Mouse (Mus musculus): ENCODE data around the gene Clec1a. TPM values are rescaled to one million over a fixed set of nuclear protein-coding genes. Genes with fewer than 3 reads are reported as not detected.

Clec1a gene
- polyA plus RNA-seq, 1 experiment from 2014 or later, result 6.2 TPM

GRCm38 (mm10) chr6:129449743-129450142 is 2.1 kb downstream of the Clec1a start:
- Histone ChIP-seq H3K36me3 (ENCODE audit: control insufficient read depth, insufficient read depth, low read length) (no peaks in the 10 kb centered on the region), H3K9me3 (ENCODE audit: control insufficient read depth, low read length) (no peaks in the 10 kb centered on the region), H3K9ac (ENCODE audit: low read depth, low read length) (no peak overlapping the region), H3K4me1 (ENCODE audit: control insufficient read depth, insufficient read depth, low read length) (no peaks in the 10 kb centered on the region), H3K27me3 (ENCODE audit: control insufficient read depth, insufficient read depth, low read length) (no peaks in the 10 kb centered on the region), H3K4me3 (ENCODE audit: low read length) (no peak overlapping the region), H3K4me2 (replicated peaks; ENCODE audit: low read depth, low read length) (no peak overlapping the region; the same call in 1 of the 2 replicates), H3K27ac (ENCODE audit: low read depth, low read length) (no peak overlapping the region)
- 70% methylated on average over 6 of the region's 6 CpGs for WGBS
- no peak for ATAC-seq (ENCODE audit: low FRiP score, low TSS enrichment)

- Histone ChIP-seq H3K9ac (ENCODE audit: low read depth, low read length) (no peak overlapping the region), H3K27me3 (ENCODE audit: control insufficient read depth, insufficient read depth, low read length) (no peaks in the 10 kb centered on the region), H3K4me2 (replicated peaks; ENCODE audit: low read depth, low read length) (no peak overlapping the region), H3K4me3 (ENCODE audit: low read length) (no peak overlapping the region), H3K4me1 (ENCODE audit: control insufficient read depth, insufficient read depth, low read length) (no peaks in the 10 kb centered on the region), H3K27ac (ENCODE audit: low read depth, low read length) (no peak overlapping the region), H3K9me3 (ENCODE audit: control insufficient read depth, low read length) (no peaks in the 10 kb centered on the region), H3K36me3 (ENCODE audit: control insufficient read depth, insufficient read depth, low read length) (no peaks in the 10 kb centered on the region)
- no peak for ATAC-seq (ENCODE audit: low FRiP score, low TSS enrichment)
- WGBS, result 79% methylated on average over 2 of the region's 2 CpGs
These were observed 13.8 kb downstream of the Clec1a start for GRCm38 (mm10) chr6:129438033-129438432.

- H3K27ac ChIP-seq (ENCODE audit: low read depth, low read length), result no peak overlapping the region
- H3K36me3 ChIP-seq (ENCODE audit: control insufficient read depth, insufficient read depth, low read length), result no peaks in the 10 kb centered on the region
- ATAC-seq (ENCODE audit: low FRiP score, low TSS enrichment), result no peak
- no peaks in the 10 kb centered on the region for H3K27me3 ChIP-seq (ENCODE audit: control insufficient read depth, insufficient read depth, low read length)
- H3K4me3 ChIP-seq (ENCODE audit: low read length), result no peak overlapping the region
- WGBS, result 83% methylated on average over 3 of the region's 3 CpGs
- no peak overlapping the region for H3K9ac ChIP-seq (ENCODE audit: low read depth, low read length)
- no peak overlapping the region for H3K4me2 ChIP-seq (replicated peaks; ENCODE audit: low read depth, low read length)
- H3K4me1 ChIP-seq (ENCODE audit: control insufficient read depth, insufficient read depth, low read length), result no peaks in the 10 kb centered on the region
- no peaks in the 10 kb centered on the region for H3K9me3 ChIP-seq (ENCODE audit: control insufficient read depth, low read length)
These were observed 15.8 kb downstream of the Clec1a start for GRCm38 (mm10) chr6:129436025-129436424.

GRCm38 (mm10) chr6:129434239-129434638 is 17.6 kb downstream of the Clec1a start:
- H3K9me3 ChIP-seq (ENCODE audit: control insufficient read depth, low read length), result no peaks in the 10 kb centered on the region

GRCm38 (mm10) chr6:129427281-129427680 is 24.5 kb downstream of the Clec1a start:
- Histone ChIP-seq H3K27me3 (ENCODE audit: control insufficient read depth, insufficient read depth, low read length) (no peaks in the 10 kb centered on the region), H3K9me3 (ENCODE audit: control insufficient read depth, low read length) (no peaks in the 10 kb centered on the region), H3K9ac (ENCODE audit: low read depth, low read length) (no peak overlapping the region), H3K36me3 (ENCODE audit: control insufficient read depth, insufficient read depth, low read length) (no peaks in the 10 kb centered on the region), H3K4me2 (replicated peaks; ENCODE audit: low read depth, low read length) (no peak overlapping the region), H3K27ac (ENCODE audit: low read depth, low read length) (no peak overlapping the region), H3K4me1 (ENCODE audit: control insufficient read depth, insufficient read depth, low read length) (no peaks in the 10 kb centered on the region), H3K4me3 (ENCODE audit: low read length) (no peak overlapping the region)
- no peak for ATAC-seq (ENCODE audit: low FRiP score, low TSS enrichment)
- 82% methylated on average over 4 of the region's 4 CpGs for WGBS

More at GRCm38 (mm10) chr6:129434239-129434638, 17.6 kb downstream of the Clec1a start:
- H3K27me3 ChIP-seq (ENCODE audit: control insufficient read depth, insufficient read depth, low read length), result no peaks in the 10 kb centered on the region
- 86% methylated on average over 5 of the region's 5 CpGs for WGBS
- no peak overlapping the region for H3K27ac ChIP-seq (ENCODE audit: low read depth, low read length)
- H3K4me3 ChIP-seq (ENCODE audit: low read length), result no peak overlapping the region
- H3K4me1 ChIP-seq (ENCODE audit: control insufficient read depth, insufficient read depth, low read length), result no peaks in the 10 kb centered on the region
- H3K9ac ChIP-seq (ENCODE audit: low read depth, low read length), result no peak overlapping the region
- H3K4me2 ChIP-seq (replicated peaks; ENCODE audit: low read depth, low read length), result no peak overlapping the region
- H3K36me3 ChIP-seq (ENCODE audit: control insufficient read depth, insufficient read depth, low read length), result no peaks in the 10 kb centered on the region
- ATAC-seq (ENCODE audit: low FRiP score, low TSS enrichment), result no peak

GRCm38 (mm10) chr6:129425812-129426211 is 26.0 kb downstream of the Clec1a start:
- Histone ChIP-seq H3K9ac (ENCODE audit: low read depth, low read length) (no peak overlapping the region), H3K9me3 (ENCODE audit: control insufficient read depth, low read length) (no peaks in the 10 kb centered on the region), H3K4me1 (ENCODE audit: control insufficient read depth, insufficient read depth, low read length) (no peaks in the 10 kb centered on the region), H3K36me3 (ENCODE audit: control insufficient read depth, insufficient read depth, low read length) (no peaks in the 10 kb centered on the region), H3K4me2 (replicated peaks; ENCODE audit: low read depth, low read length) (no peak overlapping the region), H3K27ac (ENCODE audit: low read depth, low read length) (no peak overlapping the region), H3K27me3 (ENCODE audit: control insufficient read depth, insufficient read depth, low read length) (no peaks in the 10 kb centered on the region), H3K4me3 (ENCODE audit: low read length) (no peak overlapping the region)
- no peak for ATAC-seq (ENCODE audit: low FRiP score, low TSS enrichment)
- WGBS, result 32% methylated on average over 5 of the region's 5 CpGs

GRCm38 (mm10) chr6:129425217-129425616 is 26.6 kb downstream of the Clec1a start:
- no peak overlapping the region for H3K4me2 ChIP-seq (replicated peaks; ENCODE audit: low read depth, low read length)
- H3K36me3 ChIP-seq (ENCODE audit: control insufficient read depth, insufficient read depth, low read length), result no peaks in the 10 kb centered on the region
- no peak for ATAC-seq (ENCODE audit: low FRiP score, low TSS enrichment)
- no peaks in the 10 kb centered on the region for H3K4me1 ChIP-seq (ENCODE audit: control insufficient read depth, insufficient read depth, low read length)
- no peak overlapping the region for H3K4me3 ChIP-seq (ENCODE audit: low read length)
- no peak overlapping the region for H3K9ac ChIP-seq (ENCODE audit: low read depth, low read length)
- H3K27me3 ChIP-seq (ENCODE audit: control insufficient read depth, insufficient read depth, low read length), result no peaks in the 10 kb centered on the region
- WGBS, result 72% methylated on average over 5 of the region's 5 CpGs
- H3K27ac ChIP-seq (ENCODE audit: low read depth, low read length), result peak overlapping the region; percentile 24; the same call in 1 of the 2 replicates
- no peaks in the 10 kb centered on the region for H3K9me3 ChIP-seq (ENCODE audit: control insufficient read depth, low read length)

- no peak overlapping the region for H3K4me3 ChIP-seq (ENCODE audit: low read length)
- no peak overlapping the region for H3K4me2 ChIP-seq (replicated peaks; ENCODE audit: low read depth, low read length)
- H3K4me1 ChIP-seq (ENCODE audit: control insufficient read depth, insufficient read depth, low read length), result no peaks in the 10 kb centered on the region
- H3K9ac ChIP-seq (ENCODE audit: low read depth, low read length), result no peak overlapping the region
- no peaks in the 10 kb centered on the region for H3K36me3 ChIP-seq (ENCODE audit: control insufficient read depth, insufficient read depth, low read length)
- H3K27me3 ChIP-seq (ENCODE audit: control insufficient read depth, insufficient read depth, low read length), result no peaks in the 10 kb centered on the region
- no peaks in the 10 kb centered on the region for H3K9me3 ChIP-seq (ENCODE audit: control insufficient read depth, low read length)
- H3K27ac ChIP-seq (ENCODE audit: low read depth, low read length), result 0 out of 2 replicates have a peak overlapping the region, but pooled peaks have one; percentile 17
- WGBS, result 24% methylated on average over 1 of the region's 1 CpGs
- peak; percentile 87 for ATAC-seq (ENCODE audit: low FRiP score, low TSS enrichment)
These were observed 28.1 kb downstream of the Clec1a start for GRCm38 (mm10) chr6:129423734-129424072.

- Histone ChIP-seq H3K27ac (ENCODE audit: low read depth, low read length) (peak overlapping the region; percentile 17; the same call in 1 of the 2 replicates), H3K4me2 (replicated peaks; ENCODE audit: low read depth, low read length) (no peak overlapping the region), H3K36me3 (ENCODE audit: control insufficient read depth, insufficient read depth, low read length) (no peaks in the 10 kb centered on the region), H3K4me1 (ENCODE audit: control insufficient read depth, insufficient read depth, low read length) (no peaks in the 10 kb centered on the region), H3K27me3 (ENCODE audit: control insufficient read depth, insufficient read depth, low read length) (no peaks in the 10 kb centered on the region), H3K9me3 (ENCODE audit: control insufficient read depth, low read length) (no peaks in the 10 kb centered on the region), H3K4me3 (ENCODE audit: low read length) (no peak overlapping the region), H3K9ac (ENCODE audit: low read depth, low read length) (no peak overlapping the region)
- 61% methylated on average over 4 of the region's 4 CpGs for WGBS
- peak; percentile 68 for ATAC-seq (ENCODE audit: low FRiP score, low TSS enrichment)
These were observed 28.6 kb downstream of the Clec1a start for GRCm38 (mm10) chr6:129423040-129423733.

Data from kidney, embryonic 14.5 days (tissue).